31 mouse cellular contexts compared by ENCODE assay signal in genomic region chr7:142545967-142546366, GRCm38 (mm10). TPM values are rescaled to one million over a fixed set of nuclear protein-coding genes. Genes with fewer than 3 reads are reported as not detected.
DNase-seq lines count a peak whose midpoint lies in the region; ATAC-seq lines count a peak whose summit lies in the region.
"Had no signal": no experiment of that assay in that cellular context is flagged by ENCODE, and none has a peak within 500 bp of the region (broad histone marks: within the 10 kb centered on the region; RNA-seq: fewer than 3 reads in every experiment).

No protein-coding gene starts in this region.

- no peak overlapping the region for H3K9ac ChIP-seq in hindbrain, embryonic 12.5 days
- peak overlapping the region; percentile 34 for H3K9ac ChIP-seq in embryonic facial prominence, embryonic 11.5 days (replicated peaks; ENCODE audit: low read length)
- no peak overlapping the region for H3K9ac ChIP-seq in embryonic facial prominence, embryonic 15.5 days
- H3K9ac ChIP-seq in limb, embryonic 13.5 days = 0 out of 2 replicates have a peak overlapping the region, but pooled peaks have one; percentile 4
- H3K9ac ChIP-seq: heart, embryonic 13.5 days; hindbrain, embryonic 13.5 days; liver, embryonic 15.5 days; lung, embryonic 14.5 days; neural tube, embryonic 12.5 days had no signal

- H3K36me3 ChIP-seq in hindbrain, embryonic 10.5 days = peaks cover 21% of the 10 kb centered on the region
- 0 out of 2 replicates have a peak, but pooled peaks cover 7% of the 10 kb centered on the region for H3K36me3 ChIP-seq in hindbrain, embryonic 12.5 days
- no peaks in the 10 kb centered on the region for H3K36me3 ChIP-seq in embryonic facial prominence, embryonic 11.5 days (replicated peaks; ENCODE audit: control insufficient read depth, insufficient read depth, low read depth, low read length)
- H3K36me3 ChIP-seq in embryonic facial prominence, embryonic 15.5 days = peaks cover 5% of the 10 kb centered on the region
- 0 out of 2 replicates have a peak, but pooled peaks cover 6% of the 10 kb centered on the region for H3K36me3 ChIP-seq in limb, embryonic 13.5 days

- no peaks in the 10 kb centered on the region for H3K27me3 ChIP-seq in hindbrain, embryonic 10.5 days (ENCODE audit: insufficient read depth, poor library complexity, severe bottlenecking)
- no peaks in the 10 kb centered on the region for H3K27me3 ChIP-seq in hindbrain, embryonic 12.5 days
- H3K27me3 ChIP-seq in embryonic facial prominence, embryonic 11.5 days (ENCODE audit: control insufficient read depth, insufficient read depth, low read length) = no peaks in the 10 kb centered on the region
- no peaks in the 10 kb centered on the region for H3K27me3 ChIP-seq in embryonic facial prominence, embryonic 15.5 days
- H3K27me3 ChIP-seq in limb, embryonic 13.5 days = no peaks in the 10 kb centered on the region
- H3K27me3 ChIP-seq: heart, embryonic 13.5 days; hindbrain, embryonic 13.5 days; liver, embryonic 15.5 days; neural tube, embryonic 12.5 days had no signal

- H3K9me3 ChIP-seq in hindbrain, embryonic 10.5 days = no peaks in the 10 kb centered on the region
- no peaks in the 10 kb centered on the region for H3K9me3 ChIP-seq in hindbrain, embryonic 12.5 days (replicated peaks)
- no peaks in the 10 kb centered on the region for H3K9me3 ChIP-seq in embryonic facial prominence, embryonic 11.5 days (replicated peaks; ENCODE audit: control insufficient read depth, low read length)
- no peaks in the 10 kb centered on the region for H3K9me3 ChIP-seq in embryonic facial prominence, embryonic 15.5 days (replicated peaks)
- no peaks in the 10 kb centered on the region for H3K9me3 ChIP-seq in limb, embryonic 13.5 days
- H3K9me3 ChIP-seq: heart, embryonic 13.5 days; hindbrain, embryonic 13.5 days; liver, embryonic 15.5 days; midbrain, embryonic 10.5 days; neural tube, embryonic 12.5 days had no signal

- 74% methylated on average over 7 of the region's 7 CpGs for WGBS in hindbrain, embryonic 10.5 days
- 74% methylated on average over 7 of the region's 7 CpGs for WGBS in hindbrain, embryonic 12.5 days
- WGBS in embryonic facial prominence, embryonic 11.5 days = 38% methylated on average over 7 of the region's 7 CpGs
- WGBS in embryonic facial prominence, embryonic 15.5 days = 45% methylated on average over 7 of the region's 7 CpGs
- 22% methylated on average over 7 of the region's 7 CpGs for WGBS in limb, embryonic 13.5 days

- no peak overlapping the region for H3K4me3 ChIP-seq in hindbrain, embryonic 10.5 days
- H3K4me3 ChIP-seq in hindbrain, embryonic 12.5 days = no peak overlapping the region
- no peak overlapping the region for H3K4me3 ChIP-seq in embryonic facial prominence, embryonic 11.5 days (ENCODE audit: low read depth, low read length)
- H3K4me3 ChIP-seq in embryonic facial prominence, embryonic 15.5 days (replicated peaks) = no peak overlapping the region
- H3K4me3 ChIP-seq in limb, embryonic 13.5 days = no peak overlapping the region
- H3K4me3 ChIP-seq: heart, adult 2 months; heart, embryonic 13.5 days; hindbrain, embryonic 13.5 days; liver, embryonic 15.5 days; midbrain, embryonic 10.5 days; neural tube, embryonic 12.5 days had no signal

- peak overlapping the region; percentile 50 for H3K27ac ChIP-seq in hindbrain, embryonic 10.5 days
- no peak overlapping the region for H3K27ac ChIP-seq in hindbrain, embryonic 12.5 days
- H3K27ac ChIP-seq in embryonic facial prominence, embryonic 11.5 days (replicated peaks; ENCODE audit: low read depth, low read length) = peak overlapping the region; percentile 82
- peak overlapping the region; percentile 66 for H3K27ac ChIP-seq in embryonic facial prominence, embryonic 15.5 days (replicated peaks)
- H3K27ac ChIP-seq in limb, embryonic 13.5 days = peak overlapping the region; percentile 99
- H3K27ac ChIP-seq: heart, adult 2 months; heart, embryonic 13.5 days; hindbrain, embryonic 13.5 days; liver, embryonic 15.5 days; midbrain, embryonic 10.5 days; neural tube, embryonic 12.5 days; stomach, postnatal 0 days had no signal

- ATAC-seq in hindbrain, embryonic 12.5 days (ENCODE audit: low FRiP score) = no peak
- ATAC-seq in embryonic facial prominence, embryonic 11.5 days (replicated peaks; ENCODE audit: insufficient number of reproducible peaks, low FRiP score, low TSS enrichment, low read depth) = no peak
- no peak for ATAC-seq in embryonic facial prominence, embryonic 15.5 days (ENCODE audit: insufficient number of reproducible peaks, low FRiP score, low TSS enrichment, low read depth)
- ATAC-seq in limb, embryonic 13.5 days (ENCODE audit: low FRiP score, low read depth) = no peak
- ATAC-seq in inflammation-experienced regulatory T-cells, adult 6 months = no peak
- ATAC-seq: CD4-positive, CD25-positive, alpha-beta regulatory T cell, adult 4 months; forebrain, embryonic 14.5 days; midbrain, embryonic 16.5 days had no signal

- H3K4me2 ChIP-seq in hindbrain, embryonic 12.5 days (replicated peaks) = no peak overlapping the region
- no peak overlapping the region for H3K4me2 ChIP-seq in embryonic facial prominence, embryonic 11.5 days (ENCODE audit: low read depth, low read length)
- no peak overlapping the region for H3K4me2 ChIP-seq in embryonic facial prominence, embryonic 15.5 days (replicated peaks)
- no peak overlapping the region for H3K4me2 ChIP-seq in limb, embryonic 13.5 days (replicated peaks)
- H3K4me2 ChIP-seq: heart, embryonic 13.5 days; hindbrain, embryonic 13.5 days; liver, embryonic 15.5 days; lung, embryonic 14.5 days; neural tube, embryonic 12.5 days had no signal

- DNase-seq in hindbrain, embryonic 10.5 days (ENCODE audit: low spot score) = no peak
- peak; percentile 71 for DNase-seq in embryonic facial prominence, embryonic 11.5 days (ENCODE audit: low spot score)
- DNase-seq in thymus, postnatal 36 days = no peak
- DNase-seq in spleen, postnatal 10 days (ENCODE audit: low spot score in 2 of 2) = no peak
- DNase-seq: adrenal gland, postnatal 25 days; cerebellum, adult 11-12 months; heart, adult 2 months; heart, postnatal 10 days; kidney, adult 11 months; kidney, postnatal 4 days; layer of hippocampus, adult 9-11 months; lung, embryonic 14.5 days; lung, postnatal 14 days; right cerebral cortex, adult 18-20 months; spleen, adult 18-20 months; thymus, adult 18-20 months; thymus, postnatal 25 days had no signal

- H3K4me1 ChIP-seq in hindbrain, embryonic 10.5 days (replicated peaks) = peaks cover 60% of the 10 kb centered on the region
- peaks cover 21% of the 10 kb centered on the region for H3K4me1 ChIP-seq in hindbrain, embryonic 12.5 days
- peaks cover 31% of the 10 kb centered on the region for H3K4me1 ChIP-seq in embryonic facial prominence, embryonic 11.5 days (ENCODE audit: control insufficient read depth, insufficient read depth, low read length)
- H3K4me1 ChIP-seq in embryonic facial prominence, embryonic 15.5 days = peaks cover 36% of the 10 kb centered on the region
- H3K4me1 ChIP-seq in limb, embryonic 13.5 days = peaks cover 98% of the 10 kb centered on the region

RNA-seq across cellular contexts. Expression of gene Mrpl23, which starts 13.5 kb away (rescaled TPM):
- 17.7 and 19.7 TPM in 2 replicates for polyA plus RNA-seq in hindbrain, embryonic 10.5 days (2016; fragmentation: Nextera tagmentation; extraction: Ambion mirVana)
- polyA plus RNA-seq in hindbrain, embryonic 12.5 days (2016; fragmentation: Nextera tagmentation; extraction: Ambion mirVana) = 8.4 and 13.4 TPM in 2 replicates
- 16.4 and 17.2 TPM in 2 replicates for polyA plus RNA-seq in embryonic facial prominence, embryonic 11.5 days (2014; fragmentation: Nextera tagmentation; extraction: Ambion mirVana)
- polyA plus RNA-seq in embryonic facial prominence, embryonic 15.5 days (2015; fragmentation: Nextera tagmentation; extraction: Ambion mirVana) = 28.5 and 32.7 TPM in 2 replicates
- polyA plus RNA-seq in limb, embryonic 13.5 days (2015; fragmentation: Nextera tagmentation; extraction: Ambion mirVana) = 27.3 and 35.1 TPM in 2 replicates
- 10 to 100 TPM in 1 of 3 experiments, 1 to 10 TPM in 1, under 1 TPM in 1; 0.26 to 24.2 (median 3.2) TPM for polyA plus RNA-seq in inflammation-experienced regulatory T-cells, adult 6 months (2017; shearing (Covaris generic))

RNA-seq across cellular contexts. Expression of gene Tnnt3, which starts 47.3 kb away (rescaled TPM):
- 1.1 and 3.0 TPM in 2 replicates for polyA plus RNA-seq in hindbrain, embryonic 10.5 days (2016; fragmentation: Nextera tagmentation; extraction: Ambion mirVana)
- 1.8 and 5.8 TPM in 2 replicates for polyA plus RNA-seq in hindbrain, embryonic 12.5 days (2016; fragmentation: Nextera tagmentation; extraction: Ambion mirVana)
- polyA plus RNA-seq in embryonic facial prominence, embryonic 11.5 days (2014; fragmentation: Nextera tagmentation; extraction: Ambion mirVana) = 1.5 and 2.8 TPM in 2 replicates
- polyA plus RNA-seq in embryonic facial prominence, embryonic 15.5 days (2015; fragmentation: Nextera tagmentation; extraction: Ambion mirVana) = 167 and 228 TPM in 2 replicates
- 60.9 and 62.3 TPM in 2 replicates for polyA plus RNA-seq in limb, embryonic 13.5 days (2015; fragmentation: Nextera tagmentation; extraction: Ambion mirVana)
- polyA plus RNA-seq in inflammation-experienced regulatory T-cells, adult 6 months (2017; shearing (Covaris generic)) = 1 to 10 TPM; 2.5 to 3.8 (median 2.8) TPM
- polyA plus RNA-seq: liver, adult 2 months had no signal

Comparison
In these comparisons a context has a peak if more than half of its experiments do, and no peak if none do; other contexts are left out.
1. H3K9ac ChIP-seq: peak in embryonic facial prominence, embryonic 11.5 days (single experiment) and limb, embryonic 13.5 days (single experiment); none in hindbrain, embryonic 12.5 days (single experiment) and embryonic facial prominence, embryonic 15.5 days (single experiment).